Mouse (Mus musculus) liver, embryonic 11.5 days (tissue): ENCODE measurements around the gene Gsx2. TPM values are rescaled to one million over a fixed set of nuclear protein-coding genes. Genes with fewer than 3 reads are reported as not detected.

Experiments used
- ATAC-seq: fragments of 200-750 bp; cut with Nextera tagmentation; replicated peaks from 2 replicates; pipeline ENCODE4 v1.8.0; 2017; ENCODE audit warnings: moderate number of reproducible peaks, mild to moderate bottlenecking, moderate TSS enrichment, moderate library complexity; ENCODE audit not compliant: low FRiP score
- DNase-seq: peaks from one replicate; pipeline ENCODE4 v3.0.0-alpha.2; 2017; ENCODE audit warnings: low spot score
- H3K27ac ChIP-seq: fragments of 300-500 bp; sonication (generic); 2 replicates; pipeline ENCODE4 v1.5.1; 2014; ENCODE audit warnings: mild to moderate bottlenecking, low read depth, low read length, control low read depth
- H3K27me3 ChIP-seq: fragments of 300-500 bp; sonication (generic); replicated peaks from 2 replicates; pipeline ENCODE4 v1.6.1; 2014; ENCODE audit warnings: low read length, mixed read lengths; ENCODE audit not compliant: control insufficient read depth, insufficient read depth
- H3K36me3 ChIP-seq: fragments of 300-500 bp; sonication (generic); 2 replicates; pipeline ENCODE4 v1.6.1; 2014; ENCODE audit warnings: mild to moderate bottlenecking, low read length, moderate library complexity, mixed read lengths; ENCODE audit not compliant: control insufficient read depth, insufficient read depth
- H3K4me1 ChIP-seq: fragments of 300-500 bp; sonication (generic); replicated peaks from 2 replicates; pipeline ENCODE4 v1.6.1; 2014; ENCODE audit warnings: low read length, mixed read lengths; ENCODE audit not compliant: control insufficient read depth, insufficient read depth
- H3K4me2 ChIP-seq: fragments of 300-500 bp; sonication (generic); 2 replicates; pipeline ENCODE4 v1.6.1; 2014; ENCODE audit warnings: mild to moderate bottlenecking, control low read depth, moderate library complexity
- H3K4me3 ChIP-seq: fragments of 300-500 bp; sonication (generic); 2 replicates; pipeline ENCODE4 v1.5.1; 2014; ENCODE audit warnings: low read depth, low read length, control low read depth
- H3K9ac ChIP-seq: fragments of 300-500 bp; sonication (generic); 2 replicates; pipeline ENCODE4 v1.6.1; 2014; ENCODE audit warnings: low read depth, low read length, control low read depth
- H3K9me3 ChIP-seq: fragments of 300-500 bp; sonication (generic); 2 replicates; pipeline ENCODE4 v1.6.1; 2016; ENCODE audit warnings: low read length, inconsistent platforms, mixed read lengths; ENCODE audit not compliant: control insufficient read depth
- WGBS: fragments of 180-500 bp; shearing (Covaris S2); extraction: QIAGEN DNeasy Blood & Tissue Kit; methylation state at CpG from one replicate; pipeline ENCODE4 v1.1.7; 2014; 5-methylcytosine and 5-hydroxymethylcytosine counted together
- polyA plus RNA-seq: library from polyadenylated mRNA; unstranded; fragments of >200 nt; fragmentation: Nextera tagmentation; extraction: Ambion mirVana; gene quantifications from 2 replicates; pipeline ENCODE4 v1.2.1, GENCODE M21; 2014

Gene Gsx2
- polyA plus RNA-seq, 1 experiment from 2014 or later, result not detected

DNA sequence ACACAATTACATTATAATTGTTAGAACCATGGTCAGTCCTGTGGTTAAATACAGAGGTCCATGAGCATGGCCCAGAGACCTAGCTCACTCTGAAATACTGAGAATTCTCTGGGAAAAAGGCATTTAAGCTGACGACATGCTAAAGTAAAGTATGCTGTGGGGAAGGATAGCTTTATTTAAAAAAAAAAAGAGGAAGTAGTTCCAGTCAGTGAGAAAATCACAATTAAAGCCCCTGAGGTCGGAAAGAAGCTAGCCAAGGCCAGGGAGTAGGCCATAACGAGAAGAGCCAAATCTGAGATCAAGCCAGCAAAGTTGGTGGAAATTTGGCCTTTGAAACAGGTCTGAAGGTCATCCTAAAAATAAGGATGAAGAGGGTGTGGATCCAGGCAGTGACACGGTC is 24.3 kb upstream of the Gsx2 start:
- Histone ChIP-seq H3K4me1 (no peaks in the 10 kb centered on the region), H3K9ac (no peak overlapping the region), H3K4me2 (no peak overlapping the region), H3K27ac (no peak overlapping the region), H3K36me3 (no peaks in the 10 kb centered on the region), H3K27me3 (no peaks in the 10 kb centered on the region), H3K9me3 (no peaks in the 10 kb centered on the region), H3K4me3 (no peak overlapping the region)
- 52% methylated on average over 4 of the region's 4 CpGs for WGBS
- no peak for DNase-seq
- no peak for ATAC-seq

DNA sequence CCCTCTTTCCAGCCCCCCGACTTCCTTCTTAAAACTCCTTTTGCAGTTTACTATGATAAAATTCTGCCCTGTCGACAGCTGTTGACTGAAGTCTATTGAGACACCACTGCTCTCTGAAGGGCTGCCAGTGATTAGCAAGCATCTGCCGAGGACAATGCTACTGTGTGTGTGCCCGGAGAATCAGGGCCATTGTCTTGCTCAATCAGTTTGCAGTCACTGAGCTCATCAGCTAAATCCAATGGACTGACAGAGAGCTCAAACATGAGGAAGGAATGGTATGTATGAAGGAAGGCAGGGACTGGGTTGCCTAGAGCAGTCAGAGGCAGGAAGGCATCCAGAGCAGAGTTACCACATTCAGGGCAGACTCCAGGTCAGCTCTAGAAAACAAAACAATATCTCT is 12.2 kb upstream of the Gsx2 start:
- no peaks in the 10 kb centered on the region for H3K9me3 ChIP-seq
- H3K9ac ChIP-seq, result no peak overlapping the region
- peaks cover 3% of the 10 kb centered on the region; the same call in 1 of the 2 replicates for H3K4me1 ChIP-seq
- H3K27me3 ChIP-seq, result peaks cover 21% of the 10 kb centered on the region
- WGBS, result 55% methylated on average over 4 of the region's 4 CpGs
- no peaks in the 10 kb centered on the region for H3K36me3 ChIP-seq
- H3K27ac ChIP-seq, result no peak overlapping the region
- H3K4me2 ChIP-seq, result no peak overlapping the region
- no peak for ATAC-seq
- DNase-seq, result no peak
- H3K4me3 ChIP-seq, result no peak overlapping the region

DNA sequence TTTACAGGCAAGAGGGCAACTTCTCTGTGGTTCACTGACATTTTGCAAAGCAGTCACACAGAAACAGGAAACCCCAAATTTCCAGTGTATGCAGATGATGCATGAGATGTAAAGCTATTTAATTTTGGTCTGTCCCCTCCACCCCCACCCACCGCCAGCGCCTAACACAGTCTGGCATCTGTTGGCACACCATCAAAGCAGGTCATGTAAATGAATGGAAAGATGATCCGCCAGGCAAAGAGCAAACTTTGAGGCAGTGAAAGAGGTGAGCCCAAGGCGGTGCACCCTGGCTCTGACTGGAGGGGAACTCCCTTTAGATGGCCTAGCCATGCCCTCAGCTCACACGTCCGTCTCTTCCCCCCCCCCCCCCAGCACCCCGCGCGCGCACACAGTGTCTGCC is 8.7 kb upstream of the Gsx2 start:
- Histone ChIP-seq H3K4me1 (peaks cover 3% of the 10 kb centered on the region; the same call in 1 of the 2 replicates), H3K9ac (no peak overlapping the region), H3K4me3 (peak overlapping the region; percentile 37), H3K27ac (no peak overlapping the region), H3K4me2 (peak overlapping the region; percentile 66), H3K9me3 (no peaks in the 10 kb centered on the region), H3K36me3 (no peaks in the 10 kb centered on the region), H3K27me3 (peaks cover 56% of the 10 kb centered on the region)
- DNase-seq (no peak), ATAC-seq (no peak)
- WGBS, result 11% methylated on average over 7 of the region's 10 CpGs

DNA sequence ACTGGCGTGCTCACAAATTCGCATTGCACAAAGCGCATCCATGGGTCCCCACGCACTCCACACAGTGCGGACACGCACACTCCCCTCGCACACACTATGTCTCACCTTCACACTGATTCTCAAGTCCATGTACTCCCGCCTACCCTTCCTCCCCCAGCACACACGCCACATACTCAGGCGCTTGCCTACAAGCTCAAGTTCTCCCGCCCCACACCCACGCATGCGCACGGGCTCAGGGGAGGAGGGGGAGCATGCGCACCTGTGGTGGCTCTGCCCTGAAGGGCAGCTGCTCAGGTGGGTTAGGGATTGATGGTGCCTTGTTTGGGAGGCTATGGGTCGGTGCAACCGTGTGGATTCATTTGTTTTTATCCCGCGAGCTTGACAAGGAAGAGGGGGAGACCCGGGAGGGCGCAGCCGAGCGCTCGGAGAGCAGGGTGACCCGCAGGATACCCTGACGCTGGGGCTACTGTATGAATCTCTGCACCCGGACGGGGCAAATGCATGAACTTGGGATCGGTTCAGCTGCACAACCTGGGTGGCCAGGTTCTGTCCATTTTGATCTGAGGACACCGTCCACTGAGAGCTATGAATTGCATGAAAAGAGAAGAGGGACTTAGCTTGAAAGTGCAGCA is 8.2 kb upstream of the Gsx2 start:
- Histone ChIP-seq H3K27ac (no peak overlapping the region), H3K9me3 (no peaks in the 10 kb centered on the region), H3K4me1 (peaks cover 3% of the 10 kb centered on the region; the same call in 1 of the 2 replicates), H3K27me3 (peaks cover 62% of the 10 kb centered on the region), H3K4me2 (peak overlapping the region; percentile 66), H3K4me3 (peak overlapping the region; percentile 37), H3K36me3 (no peaks in the 10 kb centered on the region), H3K9ac (no peak overlapping the region)
- ATAC-seq, result no peak; the same call in 1 of the 2 replicates
- no peak for DNase-seq
- WGBS, result 2% methylated on average over 30 of the region's 30 CpGs

DNA sequence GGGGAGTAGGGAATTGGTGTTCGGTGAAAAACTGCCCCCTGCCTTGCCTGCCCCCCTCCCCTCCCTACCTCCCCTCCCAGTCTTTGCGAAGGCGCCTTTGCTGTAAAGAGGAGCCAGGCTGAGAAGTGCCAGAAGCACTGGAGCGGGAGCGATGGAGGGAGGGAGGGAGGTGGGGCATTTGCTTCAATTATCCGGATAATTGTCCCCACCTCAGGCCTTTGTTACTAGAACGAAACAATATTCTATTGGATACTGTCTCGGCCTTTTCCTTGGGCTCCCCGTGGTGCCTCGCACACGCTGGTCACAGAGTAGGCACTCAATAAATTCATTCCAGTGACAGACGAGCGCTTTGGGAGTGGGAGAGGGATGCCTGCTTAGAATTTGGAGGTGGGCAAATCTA is 5.3 kb upstream of the Gsx2 start:
- Histone ChIP-seq H3K9ac (no peak overlapping the region), H3K4me2 (no peak overlapping the region), H3K36me3 (no peaks in the 10 kb centered on the region), H3K27me3 (peaks cover 88% of the 10 kb centered on the region), H3K9me3 (no peaks in the 10 kb centered on the region), H3K27ac (no peak overlapping the region), H3K4me1 (peaks cover 3% of the 10 kb centered on the region; the same call in 1 of the 2 replicates), H3K4me3 (no peak overlapping the region)
- no peak for DNase-seq
- ATAC-seq, result no peak
- WGBS, result 3% methylated on average over 13 of the region's 13 CpGs

DNA sequence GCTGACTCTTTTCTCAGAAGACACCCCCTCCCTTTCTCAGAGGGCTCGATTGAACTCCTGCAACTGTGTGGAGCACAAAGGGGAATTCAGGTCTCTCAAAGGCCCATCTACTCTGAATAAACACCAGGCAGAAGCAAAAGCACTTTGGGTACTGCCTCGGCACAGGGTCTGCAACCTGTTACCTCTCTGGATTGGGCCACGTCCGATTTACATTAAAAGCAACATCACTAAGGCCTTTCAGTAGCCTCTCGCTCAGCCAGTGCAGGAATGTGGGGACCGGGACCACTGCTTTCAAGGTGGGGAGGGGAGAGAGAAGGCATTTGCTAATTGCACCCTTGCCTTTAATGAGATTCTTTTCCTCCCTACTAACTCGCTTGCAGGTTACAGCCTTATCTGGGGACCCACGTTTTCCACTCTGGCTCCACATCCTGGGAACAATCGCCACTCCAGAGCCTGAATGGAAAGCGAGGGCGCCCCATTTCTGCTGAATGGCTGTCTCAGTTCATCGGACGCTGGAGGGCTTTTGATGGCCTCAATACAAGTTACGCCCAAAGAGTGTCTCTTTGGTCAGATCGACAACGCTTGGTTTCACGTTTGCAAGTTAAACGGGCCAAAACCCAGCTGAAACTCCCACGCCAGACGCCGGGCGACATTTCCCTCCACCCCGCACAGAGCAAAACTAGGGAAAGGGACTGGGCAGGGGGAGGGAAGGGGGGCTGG is 4.6 kb upstream of the Gsx2 start:
- Histone ChIP-seq H3K36me3 (no peaks in the 10 kb centered on the region), H3K9ac (no peak overlapping the region), H3K4me1 (peaks cover 3% of the 10 kb centered on the region; the same call in 1 of the 2 replicates), H3K4me3 (no peak overlapping the region), H3K27me3 (peaks cover 95% of the 10 kb centered on the region), H3K27ac (no peak overlapping the region), H3K9me3 (no peaks in the 10 kb centered on the region), H3K4me2 (no peak overlapping the region)
- no peak for DNase-seq
- 3% methylated on average over 23 of the region's 23 CpGs for WGBS
- no peak for ATAC-seq

DNA sequence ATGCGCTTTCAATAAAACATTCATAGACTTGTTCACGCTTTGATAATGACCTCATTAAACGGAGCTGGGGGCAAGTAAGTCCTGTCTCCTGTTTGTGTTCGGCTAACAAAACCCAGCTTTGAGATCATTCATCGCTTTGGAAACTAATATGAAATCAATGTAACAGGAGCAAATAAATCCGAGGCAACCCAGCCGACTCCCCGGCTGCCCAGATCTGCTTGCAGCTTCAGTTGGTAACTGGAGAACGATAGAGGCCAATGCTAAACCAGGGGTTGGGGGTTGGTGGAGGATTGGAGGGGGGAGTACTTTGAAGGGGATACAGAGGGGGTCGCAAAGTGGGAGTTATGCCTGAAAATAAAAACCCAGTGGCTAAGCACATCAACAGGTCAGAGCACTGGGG is 3.5 kb upstream of the Gsx2 start:
- no peak for DNase-seq
- Histone ChIP-seq H3K4me2 (no peak overlapping the region), H3K36me3 (no peaks in the 10 kb centered on the region), H3K9ac (no peak overlapping the region), H3K27me3 (peaks cover 100% of the 10 kb centered on the region), H3K4me1 (peaks cover 3% of the 10 kb centered on the region; the same call in 1 of the 2 replicates), H3K9me3 (no peaks in the 10 kb centered on the region), H3K27ac (no peak overlapping the region), H3K4me3 (no peak overlapping the region)
- 3% methylated on average over 10 of the region's 10 CpGs for WGBS
- no peak for ATAC-seq

DNA sequence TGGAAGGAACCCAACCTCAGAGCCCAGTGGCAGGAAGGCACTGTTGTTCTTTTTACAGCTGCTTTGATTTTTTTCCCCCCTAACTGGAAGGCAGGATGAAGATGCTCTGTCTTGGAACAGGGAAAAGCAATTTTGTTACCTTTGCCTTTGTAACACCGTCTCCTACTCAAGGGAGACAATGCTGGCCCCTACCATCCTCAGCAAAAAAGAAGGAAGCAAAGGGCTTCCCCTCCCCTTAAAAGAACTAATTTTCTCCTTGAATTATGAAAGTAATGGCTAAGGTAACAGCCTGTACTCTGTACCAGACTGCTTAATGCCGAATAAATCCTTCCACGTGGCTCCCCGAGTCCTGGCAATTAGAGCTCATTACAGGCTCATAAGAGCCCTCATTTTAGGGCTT is 2.9 kb upstream of the Gsx2 start:
- H3K27me3 ChIP-seq, result peaks cover 100% of the 10 kb centered on the region

DNA sequence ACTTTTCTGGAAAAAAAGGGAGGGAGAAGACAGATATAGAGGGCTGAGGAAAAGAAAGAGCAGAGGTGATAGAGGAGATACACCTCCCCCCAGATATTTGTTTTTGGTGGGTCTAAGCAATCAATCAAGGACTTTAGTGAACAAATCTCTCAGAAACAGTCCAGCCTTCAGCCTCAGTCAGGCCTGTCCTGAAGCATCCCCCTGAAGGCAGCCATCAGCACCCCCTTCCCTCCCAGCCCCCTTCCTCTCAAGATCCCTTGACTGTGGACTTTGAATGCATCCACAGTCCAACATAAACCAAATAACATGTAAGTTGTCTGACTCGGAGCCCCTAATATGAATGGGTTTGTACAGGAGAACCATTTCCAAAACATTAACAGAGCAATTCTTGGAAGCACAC is 2.2 kb upstream of the Gsx2 start:
- Histone ChIP-seq H3K27me3 (peaks cover 100% of the 10 kb centered on the region), H3K36me3 (no peaks in the 10 kb centered on the region), H3K9ac (no peak overlapping the region), H3K4me3 (no peak overlapping the region), H3K9me3 (no peaks in the 10 kb centered on the region), H3K27ac (no peak overlapping the region), H3K4me2 (no peak overlapping the region), H3K4me1 (no peaks in the 10 kb centered on the region)
- 32% methylated on average over 1 of the region's 1 CpGs for WGBS
- no peak for DNase-seq
- no peak for ATAC-seq

More for the DNA sequence above, 2.9 kb upstream of the Gsx2 start:
- Histone ChIP-seq H3K9ac (no peak overlapping the region), H3K27ac (no peak overlapping the region), H3K4me3 (no peak overlapping the region), H3K4me1 (no peaks in the 10 kb centered on the region; the same call in 1 of the 2 replicates), H3K36me3 (no peaks in the 10 kb centered on the region), H3K4me2 (no peak overlapping the region), H3K9me3 (no peaks in the 10 kb centered on the region)
- ATAC-seq (no peak), DNase-seq (no peak)
- WGBS, result 4% methylated on average over 4 of the region's 4 CpGs
